Mouse (Mus musculus) brain, embryonic 14.5 days (tissue): Measurements from ENCODE around the gene Wdr61. TPM values are rescaled to one million over a fixed set of nuclear protein-coding genes. Genes with fewer than 3 reads are reported as not detected.
A peak's percentile ranks its signal among the peaks of the same experiment; 100 is the strongest.

Experiments used
- DNase-seq: peaks from one replicate; pipeline ENCODE4 v3.0.0-alpha.2; 2011; ENCODE audit warnings: low read depth
- CTCF ChIP-seq: fragments of 200-500 bp; IDR thresholded peaks from 2 replicates; pipeline ENCODE4 v1.5.1; 2012; ENCODE audit warnings: inconsistent platforms, mild to moderate bottlenecking, moderate library complexity, borderline replicate concordance; ENCODE audit not compliant: insufficient read depth, insufficient read length; ENCODE audit errors: extremely low read depth
- POLR2A ChIP-seq: fragments of 200-500 bp; IDR thresholded peaks from 2 replicates; pipeline ENCODE4 v1.6.1; 2012; ENCODE audit warnings: mild to moderate bottlenecking, inconsistent platforms, borderline replicate concordance; ENCODE audit not compliant: poor library complexity, insufficient read depth, insufficient read length, severe bottlenecking; ENCODE audit errors: extremely low read depth
- polyA plus RNA-seq: library from polyadenylated mRNA; depleted of rRNA; stranded (reverse); fragments of >200 nt; gene quantifications from 2 replicates; pipeline ENCODE4 v1.2.3, GENCODE M21; 2012

Wdr61 gene
- polyA plus RNA-seq, 1 experiment = 65.1 TPM

DNA sequence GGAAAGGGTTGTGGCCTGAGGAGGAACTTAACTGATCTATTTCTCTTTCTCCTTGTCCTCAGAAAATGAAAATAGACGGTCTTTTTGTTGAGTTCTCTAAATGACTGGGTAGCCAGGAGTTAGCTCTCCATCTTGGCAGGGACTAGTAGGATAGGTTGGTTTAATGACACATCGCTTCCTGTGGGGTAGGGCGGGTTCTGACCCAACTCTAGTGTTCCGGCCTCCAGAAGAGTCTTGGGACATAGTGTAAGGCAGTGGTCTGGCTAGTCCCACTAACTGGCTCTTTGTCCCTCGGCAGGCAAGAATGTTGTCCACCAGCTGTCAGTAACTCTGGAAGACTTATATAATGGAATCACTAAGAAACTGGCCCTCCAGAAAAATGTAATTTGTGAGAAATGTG lies 26.2 kb downstream of the Wdr61 start:
- TF ChIP-seq POLR2A (no peak), CTCF (no peak)

GRCm38 (mm10) chr9:54707288-54707999 lies 26.9 kb downstream of the Wdr61 start:
- DNase-seq = peak; percentile 89

More for the DNA sequence above, 26.2 kb downstream of the Wdr61 start:
- no peak for DNase-seq

DNA sequence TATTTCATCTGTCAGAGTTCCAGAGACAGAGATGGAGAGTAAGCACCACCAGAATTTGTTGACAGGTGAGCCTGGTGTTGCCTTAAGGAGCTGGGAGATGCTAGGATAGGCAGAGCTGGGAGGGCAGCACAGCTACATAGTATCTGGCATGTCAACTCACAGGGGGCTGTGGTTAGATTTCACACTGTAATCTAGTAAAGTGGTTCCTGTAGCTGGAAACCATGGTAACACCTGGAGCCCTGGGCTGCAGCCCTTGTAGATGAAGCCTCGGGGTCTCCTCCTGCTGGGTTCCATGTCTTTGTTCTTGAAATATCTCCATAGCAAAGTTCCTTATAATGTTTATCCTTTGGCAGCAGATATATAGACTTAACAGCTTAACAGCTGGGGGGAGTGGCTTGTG lies 28.8 kb downstream of the Wdr61 start:
- TF ChIP-seq CTCF (no peak), POLR2A (no peak)
- peak; percentile 30 for DNase-seq

More at GRCm38 (mm10) chr9:54707288-54707999, 26.9 kb downstream of the Wdr61 start:
- TF ChIP-seq CTCF = no peak
- no peak for TF ChIP-seq POLR2A

DNA sequence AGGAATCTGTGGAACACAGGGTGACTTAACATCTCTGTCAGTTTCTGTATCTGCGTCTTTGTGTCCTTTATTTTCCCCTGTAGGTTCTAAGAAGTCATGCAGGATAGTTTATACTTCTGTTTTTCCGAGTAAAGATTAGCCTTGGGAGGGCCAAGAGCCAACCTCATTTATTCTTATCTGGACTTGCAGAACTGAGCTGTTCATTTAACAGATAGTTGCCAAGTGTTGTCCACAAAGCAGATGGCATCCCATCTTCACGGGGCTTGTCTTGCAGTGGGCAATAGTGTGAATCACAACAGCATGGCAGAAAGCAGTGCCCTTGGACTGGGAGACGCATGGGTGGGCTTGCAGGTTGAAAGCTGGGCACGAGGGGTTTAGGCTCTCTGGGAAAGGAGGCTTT lies 30.0 kb downstream of the Wdr61 start:
- no peak for DNase-seq
- no peak for TF ChIP-seq CTCF
- TF ChIP-seq POLR2A = no peak

- TF ChIP-seq POLR2A = no peak
- TF ChIP-seq CTCF = no peak
- no peak for DNase-seq
Measured at GRCm38 (mm10) chr9:54702581-54702980, 31.7 kb downstream of the Wdr61 start.

DNA sequence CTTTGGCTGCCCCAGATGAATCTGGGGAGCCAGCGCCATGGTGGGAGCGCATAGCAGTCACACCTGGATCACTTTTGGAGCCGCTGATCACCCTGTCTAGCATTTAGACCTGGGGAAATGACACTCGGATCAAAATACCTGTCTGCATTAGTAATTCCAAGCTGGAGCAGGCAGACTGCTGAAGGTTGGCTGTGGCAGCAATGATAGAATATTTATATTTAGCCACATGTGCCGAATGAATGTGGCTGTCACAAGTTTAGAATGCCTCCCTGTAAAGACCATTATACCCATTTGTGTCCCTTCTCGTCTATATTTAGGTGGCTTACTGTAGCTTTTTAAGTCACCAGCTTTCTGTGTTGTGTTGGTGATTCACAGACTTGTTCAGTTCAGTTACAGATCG lies 33.6 kb downstream of the Wdr61 start:
- TF ChIP-seq CTCF (no peak), POLR2A (no peak)
- no peak for DNase-seq

- TF ChIP-seq CTCF (no peak), POLR2A (no peak)
- DNase-seq = no peak
Measured at GRCm38 (mm10) chr9:54700174-54700475, 34.2 kb downstream of the Wdr61 start.

- TF ChIP-seq POLR2A (peak; percentile 74; the same call in 1 of the 2 replicates), CTCF (no peak)
- DNase-seq = peak; percentile 80
Measured at GRCm38 (mm10) chr9:54699345-54700173, 34.8 kb downstream of the Wdr61 start.

DNA sequence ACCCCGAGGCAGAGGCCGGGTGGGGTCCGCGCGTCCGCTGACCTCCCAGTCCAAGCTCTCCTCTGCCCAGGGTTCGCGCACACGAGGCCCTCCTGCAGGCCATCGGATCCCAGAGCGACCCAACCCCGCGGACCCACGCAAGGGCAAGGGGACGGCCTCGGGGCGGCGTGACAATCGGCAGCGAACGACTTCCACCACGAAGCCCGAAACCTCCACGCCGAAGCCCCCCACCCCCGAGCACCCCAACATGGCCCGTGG lies 35.3 kb downstream of the Wdr61 start:
- no peak for TF ChIP-seq CTCF
- no peak for TF ChIP-seq POLR2A
- no peak for DNase-seq

DNA sequence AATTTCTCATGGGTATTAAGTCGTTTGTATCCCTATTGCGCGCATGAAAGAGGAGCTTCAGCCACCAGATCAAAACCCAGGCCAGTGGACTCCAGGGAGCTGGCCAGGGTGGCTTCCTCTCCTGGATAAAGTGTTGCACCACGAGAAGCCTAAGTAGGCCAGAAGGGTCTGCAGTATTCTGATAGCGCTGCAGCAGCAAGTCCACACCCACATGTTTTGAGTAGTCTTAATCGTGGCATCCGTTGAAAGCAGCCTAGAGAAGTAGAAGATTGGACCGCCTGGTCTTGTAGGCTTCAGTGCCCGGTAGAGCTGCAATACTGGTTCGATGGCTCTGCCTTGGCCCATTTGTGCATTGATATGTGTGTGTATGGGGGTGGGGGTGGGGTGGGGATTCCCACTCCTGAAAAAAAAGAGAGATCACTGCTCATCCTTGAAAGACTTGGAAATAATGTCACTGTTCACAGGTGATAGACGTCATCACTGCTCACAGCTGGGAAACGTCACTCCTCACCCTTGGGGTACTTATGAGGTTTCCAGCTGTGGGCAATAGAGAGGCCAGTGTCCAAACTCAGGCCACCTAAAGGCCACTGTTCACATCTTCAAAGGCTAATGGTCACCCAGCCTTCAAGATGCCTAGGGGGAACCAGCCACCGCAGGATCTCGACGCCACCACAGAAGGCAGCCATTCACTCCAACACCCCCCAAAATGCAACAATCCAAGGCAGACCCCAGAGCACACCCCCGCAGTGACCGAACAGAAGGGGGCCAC lies 35.8 kb downstream of the Wdr61 start, which contains the start of gene Dnaja4:
Gene Dnaja4, plus strand, starts transcription at position 556 of the 769 bp plus-strand sequence.
- TF ChIP-seq CTCF (no peak), POLR2A (no peak)
- no peak for DNase-seq

DNA sequence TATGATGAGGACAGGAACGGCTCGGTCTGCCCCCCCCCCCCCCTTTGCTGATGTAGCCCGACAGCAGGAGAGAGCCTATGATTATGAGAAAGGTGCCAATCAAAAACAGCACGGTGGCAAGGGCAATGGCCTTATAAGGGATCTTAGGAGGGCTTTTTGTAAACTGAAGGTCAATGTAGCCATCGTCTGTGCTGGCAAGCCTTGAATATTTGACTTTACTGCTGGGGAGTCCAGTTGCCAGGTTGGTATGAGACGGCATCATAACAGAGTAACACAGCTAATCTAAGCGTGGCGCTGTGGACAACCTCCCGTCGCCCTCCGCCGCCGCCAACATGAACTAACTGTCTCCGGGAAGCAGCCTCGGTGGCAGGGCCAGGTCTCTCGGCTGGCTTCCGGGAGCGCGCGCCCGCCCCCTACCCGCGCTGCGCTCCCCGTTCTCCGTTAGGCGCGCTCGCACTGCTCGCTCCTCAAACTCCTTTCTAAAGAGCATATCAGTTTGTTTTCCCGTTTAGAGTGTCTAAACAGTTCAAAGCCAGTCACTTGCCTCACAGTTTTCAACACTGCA lies 43.0 kb downstream of the Wdr61 start:
- peak; percentile 56 for DNase-seq

- DNase-seq = peak; percentile 26
Measured at GRCm38 (mm10) chr9:54690697-54691096, 43.6 kb downstream of the Wdr61 start.
